Mouse (Mus musculus) brain, embryonic 14.5 days (tissue): ENCODE results near the gene Tars2.

ENCODE experiments used
- CTCF ChIP-seq: fragments of 200-500 bp; IDR thresholded peaks from 2 replicates; pipeline ENCODE4 v1.5.1; 2012; ENCODE audit warnings: inconsistent platforms, mild to moderate bottlenecking, moderate library complexity, borderline replicate concordance; ENCODE audit not compliant: insufficient read depth, insufficient read length; ENCODE audit errors: extremely low read depth
- POLR2A ChIP-seq: fragments of 200-500 bp; IDR thresholded peaks from 2 replicates; pipeline ENCODE4 v1.6.1; 2012; ENCODE audit warnings: mild to moderate bottlenecking, inconsistent platforms, borderline replicate concordance; ENCODE audit not compliant: poor library complexity, insufficient read depth, insufficient read length, severe bottlenecking; ENCODE audit errors: extremely low read depth

DNA sequence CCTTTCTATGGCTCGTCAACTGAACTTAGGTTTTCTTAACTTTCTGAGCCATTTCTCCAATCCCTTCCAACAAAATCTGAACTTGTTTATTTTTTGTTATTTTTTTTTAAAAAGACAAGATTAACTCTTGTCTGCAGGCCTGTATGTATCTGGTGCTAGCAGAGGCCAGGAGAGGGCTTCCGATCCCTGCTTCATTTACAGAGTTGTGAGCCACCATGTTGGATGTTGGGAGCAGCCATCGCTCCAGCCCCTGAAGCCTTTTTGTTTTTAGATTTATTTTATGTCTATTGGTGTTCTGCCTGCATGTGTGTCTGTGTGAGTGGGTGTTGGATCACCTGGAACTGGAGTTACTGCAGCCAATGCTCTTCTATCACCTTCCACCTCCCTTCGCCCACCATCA lies 28.2 kb downstream of the Tars2 start:
- TF ChIP-seq POLR2A, result no peak
- no peak for TF ChIP-seq CTCF
